Mouse (Mus musculus): ENCODE measurements around the gene Tmeff1.

GRCm38 (mm10) chr4:48674412-48674811 lies 89.4 kb downstream of the Tmeff1 start:
- TF ChIP-seq CTCF (IDR thresholded peaks at IDR 0.05; ENCODE audit: borderline replicate concordance, control insufficient read depth, extremely low read depth, insufficient read depth, low read length, poor library complexity), result no peak
- no peak for TF ChIP-seq POLR2A (IDR thresholded peaks at IDR 0.05; ENCODE audit: control insufficient read depth, extremely low read depth, insufficient read depth, low read length, poor library complexity)

Data from thymus, adult 2 months (tissue).